Comparison of ENCODE assay signal across 32 mouse cellular contexts in the genomic region with DNA sequence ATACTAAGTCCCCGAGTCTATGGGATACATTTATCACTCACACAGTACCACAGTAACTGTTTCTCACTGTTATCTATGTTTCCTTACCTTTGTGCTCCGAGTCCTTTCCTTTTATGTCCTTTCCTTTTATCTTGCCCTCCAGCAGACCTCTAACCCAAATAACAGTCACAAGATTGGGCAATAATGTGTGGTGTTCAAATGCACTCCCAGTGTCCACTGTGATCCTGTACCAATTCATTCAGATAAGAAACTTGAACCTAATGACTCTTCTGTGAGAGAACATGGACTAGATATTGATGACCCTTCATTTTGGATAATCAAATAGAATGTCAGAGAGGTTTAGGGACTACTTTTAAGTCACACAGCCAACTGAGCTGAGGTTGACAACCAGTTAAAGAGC.
"Had no signal": no experiment of that assay in that cellular context is flagged by ENCODE, and none has a peak within 500 bp of the region (broad histone marks: within the 10 kb centered on the region; RNA-seq: fewer than 3 reads in every experiment).

No protein-coding gene starts in this region.

- DNase-seq: left cerebral cortex, postnatal 4 days; liver; liver, embryonic 13.5 days; liver, postnatal 0 days; lung, adult 18-20 months; lung, adult 2 months; lung, embryonic 14.5 days; lung, postnatal 10 days; lung, postnatal 14 days; lung, postnatal 36 days; lung, postnatal 4 days; midbrain, embryonic 14.5 days had no signal

- H3K9ac ChIP-seq: limb, embryonic 12.5 days; limb, embryonic 13.5 days; limb, embryonic 15.5 days; liver, embryonic 13.5 days; liver, embryonic 14.5 days; liver, embryonic 15.5 days; liver, postnatal 0 days; lung, embryonic 14.5 days; lung, embryonic 15.5 days; midbrain, embryonic 12.5 days; midbrain, embryonic 13.5 days; midbrain, embryonic 15.5 days; neural tube, embryonic 12.5 days had no signal

- H3K9me3 ChIP-seq: limb, embryonic 10.5 days; limb, embryonic 12.5 days; limb, embryonic 13.5 days; limb, embryonic 15.5 days; liver, embryonic 13.5 days; liver, embryonic 15.5 days; lung, embryonic 15.5 days; megakaryocyte, embryonic 14.5 days; midbrain, embryonic 10.5 days; midbrain, embryonic 12.5 days; midbrain, embryonic 13.5 days; midbrain, embryonic 15.5 days; neural tube, embryonic 12.5 days had no signal

- ATAC-seq: liver, postnatal 0 days; lung, postnatal 0 days; midbrain, embryonic 13.5 days; midbrain, embryonic 15.5 days; midbrain, embryonic 16.5 days had no signal

- H3K4me3 ChIP-seq: left cerebral cortex, adult 2 months; limb, embryonic 10.5 days; limb, embryonic 12.5 days; limb, embryonic 13.5 days; limb, embryonic 15.5 days; liver, embryonic 13.5 days; liver, embryonic 15.5 days; lung, embryonic 15.5 days; megakaryocyte, embryonic 14.5 days; midbrain, embryonic 10.5 days; midbrain, embryonic 12.5 days; midbrain, embryonic 13.5 days; midbrain, embryonic 15.5 days; myocyte; neural tube, embryonic 12.5 days had no signal

- H3K27ac ChIP-seq: left cerebral cortex, adult 2 months; limb, embryonic 10.5 days; limb, embryonic 12.5 days; limb, embryonic 13.5 days; limb, embryonic 15.5 days; liver, embryonic 13.5 days; liver, embryonic 14.5 days; liver, embryonic 15.5 days; lung, embryonic 15.5 days; macrophage; midbrain, embryonic 10.5 days; midbrain, embryonic 12.5 days; midbrain, embryonic 13.5 days; midbrain, embryonic 15.5 days; neural tube, embryonic 12.5 days had no signal

- H3K4me2 ChIP-seq: limb, embryonic 12.5 days; limb, embryonic 13.5 days; limb, embryonic 15.5 days; liver, embryonic 11.5 days; liver, embryonic 13.5 days; liver, embryonic 15.5 days; lung, embryonic 14.5 days; lung, embryonic 15.5 days; midbrain, embryonic 11.5 days; midbrain, embryonic 12.5 days; midbrain, embryonic 13.5 days; midbrain, embryonic 15.5 days; neural tube, embryonic 12.5 days had no signal

- H3K4me1 ChIP-seq: liver, embryonic 13.5 days; liver, embryonic 15.5 days; lung, embryonic 15.5 days; megakaryocyte, embryonic 14.5 days; midbrain, embryonic 10.5 days; midbrain, embryonic 12.5 days had no signal

- H3K36me3 ChIP-seq: limb, embryonic 10.5 days; limb, embryonic 12.5 days; limb, embryonic 13.5 days; limb, embryonic 15.5 days; liver, embryonic 13.5 days; liver, embryonic 15.5 days; lung, embryonic 15.5 days; midbrain, embryonic 10.5 days; midbrain, embryonic 12.5 days; midbrain, embryonic 13.5 days; midbrain, embryonic 15.5 days; neural tube, embryonic 12.5 days had no signal

- H3K27me3 ChIP-seq: limb, embryonic 15.5 days; liver, embryonic 13.5 days; liver, embryonic 15.5 days; lung, embryonic 15.5 days; megakaryocyte, embryonic 14.5 days; midbrain, embryonic 12.5 days; midbrain, embryonic 13.5 days; midbrain, embryonic 15.5 days; neural tube, embryonic 12.5 days had no signal
